Mouse (Mus musculus) forebrain, embryonic 11.5 days (tissue): Measurements from ENCODE around the gene Pdhx. TPM values are rescaled to one million over a fixed set of nuclear protein-coding genes. Genes with fewer than 3 reads are reported as not detected.

ENCODE experiments used
- ATAC-seq: fragments of 200-750 bp; cut with Nextera tagmentation; replicated peaks from 2 replicates; pipeline ENCODE4 v1.8.0; 2017; ENCODE audit warnings: moderate TSS enrichment; ENCODE audit not compliant: low FRiP score
- DNase-seq: peaks from one replicate; pipeline ENCODE4 v3.0.0-alpha.2; 2017; ENCODE audit warnings: low spot score
- H3K27ac ChIP-seq: fragments of 300-500 bp; sonication (generic); 2 replicates; pipeline ENCODE4 v1.5.1; 2014; ENCODE audit warnings: low read depth, low read length
- H3K27me3 ChIP-seq: fragments of 300-500 bp; sonication (generic); 2 replicates; pipeline ENCODE4 v1.6.1; 2014; ENCODE audit warnings: mild to moderate bottlenecking, low read length, mixed read lengths; ENCODE audit not compliant: control insufficient read depth, insufficient read depth
- H3K36me3 ChIP-seq: fragments of 300-500 bp; sonication (generic); 2 replicates; pipeline ENCODE4 v1.6.1; 2014; ENCODE audit warnings: mild to moderate bottlenecking, low read length, moderate library complexity, mixed read lengths; ENCODE audit not compliant: control insufficient read depth, insufficient read depth
- H3K4me1 ChIP-seq: fragments of 300-500 bp; sonication (generic); replicated peaks from 2 replicates; pipeline ENCODE4 v1.6.1; 2014; ENCODE audit warnings: low read length, mixed read lengths; ENCODE audit not compliant: control insufficient read depth, insufficient read depth
- H3K4me2 ChIP-seq: fragments of 300-500 bp; sonication (generic); 2 replicates; pipeline ENCODE4 v1.6.1; 2014; ENCODE audit warnings: low read depth, mild to moderate bottlenecking, low read length, moderate library complexity, mixed read lengths; ENCODE audit not compliant: severe bottlenecking
- H3K4me3 ChIP-seq: fragments of 300-500 bp; sonication (generic); 2 replicates; pipeline ENCODE4 v1.5.1; 2014; ENCODE audit warnings: low read depth, low read length
- H3K9ac ChIP-seq: fragments of 300-500 bp; sonication (generic); 2 replicates; pipeline ENCODE4 v1.6.1; 2014; ENCODE audit warnings: low read length
- H3K9me3 ChIP-seq: fragments of 300-500 bp; sonication (generic); 2 replicates; pipeline ENCODE4 v1.6.1; 2016; ENCODE audit warnings: low read length, mixed read lengths; ENCODE audit not compliant: control insufficient read depth
- WGBS: fragments of 180-500 bp; shearing (Covaris S2); extraction: QIAGEN DNeasy Blood & Tissue Kit; methylation state at CpG from one replicate; pipeline ENCODE4 v1.1.7; 2014; 5-methylcytosine and 5-hydroxymethylcytosine counted together
- polyA plus RNA-seq: library from polyadenylated mRNA; unstranded; fragments of >200 nt; fragmentation: Nextera tagmentation; extraction: Ambion mirVana; gene quantifications from 2 replicates; pipeline ENCODE4 v1.2.1, GENCODE M21; 2014

Pdhx gene
- polyA plus RNA-seq, 1 experiment from 2014 or later, result 48.0 TPM

- Histone ChIP-seq H3K36me3 (no peaks in the 10 kb centered on the region), H3K4me3 (no peak overlapping the region), H3K9ac (no peak overlapping the region), H3K4me1 (no peaks in the 10 kb centered on the region), H3K4me2 (no peak overlapping the region), H3K27me3 (no peaks in the 10 kb centered on the region), H3K27ac (no peak overlapping the region), H3K9me3 (no peaks in the 10 kb centered on the region)
- DNase-seq, result no peak
- ATAC-seq, result no peak
- whole genome bisulfite sequencing, result 95% methylated on average over 3 of the region's 3 CpGs
Measured at GRCm38 (mm10) chr2:103008221-103008620, 65.1 kb downstream of the Pdhx start.

- 67% methylated on average over 7 of the region's 7 CpGs for WGBS
- H3K9ac ChIP-seq, result no peak overlapping the region
- no peak for ATAC-seq
- no peaks in the 10 kb centered on the region for H3K4me1 ChIP-seq
- H3K9me3 ChIP-seq, result no peaks in the 10 kb centered on the region
- DNase-seq, result no peak
- no peak overlapping the region for H3K4me3 ChIP-seq
- H3K27me3 ChIP-seq, result no peaks in the 10 kb centered on the region
- no peak overlapping the region for H3K4me2 ChIP-seq
- no peaks in the 10 kb centered on the region for H3K36me3 ChIP-seq
- no peak overlapping the region for H3K27ac ChIP-seq
Measured at GRCm38 (mm10) chr2:103004599-103004998, 68.7 kb downstream of the Pdhx start.

- Histone ChIP-seq H3K4me3 (no peak overlapping the region), H3K27me3 (no peaks in the 10 kb centered on the region), H3K27ac (no peak overlapping the region), H3K4me2 (no peak overlapping the region), H3K9me3 (no peaks in the 10 kb centered on the region), H3K9ac (no peak overlapping the region), H3K36me3 (no peaks in the 10 kb centered on the region), H3K4me1 (no peaks in the 10 kb centered on the region)
- ATAC-seq (no peak), DNase-seq (no peak)
- 77% methylated on average over 6 of the region's 6 CpGs for WGBS
Measured at GRCm38 (mm10) chr2:102999153-102999575, 74.1 kb downstream of the Pdhx start.

- Histone ChIP-seq H3K4me1 (no peaks in the 10 kb centered on the region), H3K27me3 (no peaks in the 10 kb centered on the region), H3K9me3 (no peaks in the 10 kb centered on the region), H3K36me3 (no peaks in the 10 kb centered on the region), H3K9ac (no peak overlapping the region), H3K4me2 (no peak overlapping the region), H3K27ac (no peak overlapping the region), H3K4me3 (no peak overlapping the region)
- ATAC-seq, result no peak
- WGBS, result 52% methylated on average over 5 of the region's 5 CpGs
- no peak for DNase-seq
Measured at GRCm38 (mm10) chr2:102998356-102998755, 75.0 kb downstream of the Pdhx start.

- Histone ChIP-seq H3K9ac (no peak overlapping the region), H3K36me3 (no peaks in the 10 kb centered on the region), H3K4me2 (no peak overlapping the region), H3K4me3 (no peak overlapping the region), H3K27ac (no peak overlapping the region), H3K4me1 (no peaks in the 10 kb centered on the region), H3K9me3 (no peaks in the 10 kb centered on the region), H3K27me3 (no peaks in the 10 kb centered on the region)
- DNase-seq (no peak), ATAC-seq (no peak)
- 84% methylated on average over 1 of the region's 1 CpGs for WGBS
Measured at GRCm38 (mm10) chr2:102997874-102998273, 75.4 kb downstream of the Pdhx start.

GRCm38 (mm10) chr2:102993841-102994607 lies 79.3 kb downstream of the Pdhx start:
- no peak overlapping the region for H3K4me3 ChIP-seq
- no peaks in the 10 kb centered on the region for H3K9me3 ChIP-seq
- ATAC-seq (no peak), DNase-seq (no peak)
- 96% methylated on average over 3 of the region's 3 CpGs for WGBS
- no peak overlapping the region for H3K9ac ChIP-seq
- H3K27me3 ChIP-seq, result no peaks in the 10 kb centered on the region
- H3K4me1 ChIP-seq, result no peaks in the 10 kb centered on the region
- no peak overlapping the region for H3K4me2 ChIP-seq
- no peak overlapping the region for H3K27ac ChIP-seq
- no peaks in the 10 kb centered on the region for H3K36me3 ChIP-seq

GRCm38 (mm10) chr2:102992405-102992804 lies 80.9 kb downstream of the Pdhx start:
- Histone ChIP-seq H3K27me3 (no peaks in the 10 kb centered on the region), H3K4me2 (no peak overlapping the region), H3K4me3 (no peak overlapping the region), H3K9me3 (no peaks in the 10 kb centered on the region), H3K36me3 (no peaks in the 10 kb centered on the region), H3K4me1 (no peaks in the 10 kb centered on the region), H3K27ac (no peak overlapping the region), H3K9ac (no peak overlapping the region)
- WGBS, result 90% methylated on average over 6 of the region's 6 CpGs
- ATAC-seq (no peak), DNase-seq (no peak)

GRCm38 (mm10) chr2:102990301-102990702 lies 83.0 kb downstream of the Pdhx start:
- Histone ChIP-seq H3K9ac (no peak overlapping the region), H3K4me3 (no peak overlapping the region), H3K4me2 (no peak overlapping the region), H3K27ac (no peak overlapping the region), H3K36me3 (no peaks in the 10 kb centered on the region), H3K9me3 (no peaks in the 10 kb centered on the region), H3K4me1 (no peaks in the 10 kb centered on the region), H3K27me3 (no peaks in the 10 kb centered on the region)
- 81% methylated on average over 2 of the region's 2 CpGs for WGBS
- DNase-seq (no peak), ATAC-seq (no peak)

- Histone ChIP-seq H3K4me2 (no peak overlapping the region), H3K9ac (no peak overlapping the region), H3K36me3 (no peaks in the 10 kb centered on the region), H3K9me3 (no peaks in the 10 kb centered on the region), H3K27me3 (no peaks in the 10 kb centered on the region), H3K4me1 (no peaks in the 10 kb centered on the region), H3K4me3 (no peak overlapping the region), H3K27ac (no peak overlapping the region)
- WGBS, result 89% methylated on average over 1 of the region's 1 CpGs
- ATAC-seq, result no peak
- DNase-seq, result no peak
Measured at GRCm38 (mm10) chr2:102989446-102989845, 83.9 kb downstream of the Pdhx start.
